ENCODE assay signal across 7 mouse cellular contexts in the genomic region with DNA sequence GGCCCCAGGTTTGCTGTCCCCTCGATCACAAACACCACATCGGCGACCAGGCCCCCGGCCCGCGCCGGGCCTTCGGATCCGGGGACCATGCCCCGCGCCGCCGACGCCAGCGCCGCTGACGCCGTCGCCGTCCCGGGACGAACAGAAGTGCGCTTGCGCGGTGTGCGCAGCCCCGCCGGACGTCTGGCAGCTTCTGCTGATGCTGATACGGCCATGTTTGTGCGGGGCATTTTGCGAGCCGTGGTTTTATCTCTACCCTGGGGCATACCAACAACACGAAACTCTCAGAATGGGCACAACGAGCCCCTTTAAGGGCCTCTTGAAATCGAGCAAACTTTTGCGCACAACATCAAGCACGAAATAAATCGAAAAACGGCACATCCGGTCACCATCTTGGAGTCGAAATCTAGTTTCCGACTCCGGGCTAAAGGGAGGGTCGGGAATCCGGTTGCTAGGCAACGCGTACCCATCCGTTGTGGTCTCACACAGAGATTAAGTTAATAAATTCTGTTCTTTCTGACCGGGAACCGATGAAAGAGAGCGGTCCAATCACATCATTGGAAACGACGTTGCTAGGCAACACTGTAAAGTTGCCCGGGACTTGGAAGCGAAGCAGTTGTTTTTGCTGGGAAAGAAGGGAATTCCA. TPM values are rescaled to one million over a fixed set of nuclear protein-coding genes. Genes with fewer than 3 reads are reported as not detected.
A peak's percentile ranks its signal among the peaks of the same experiment; 100 is the strongest.
DNase-seq lines count a peak whose midpoint lies in the region; ATAC-seq lines count a peak whose summit lies in the region.

A gene (minus strand): TSS at position 437 of the 646 bp plus-strand sequence.

- no peaks in the 10 kb centered on the region for H3K9me3 ChIP-seq in embryonic facial prominence, embryonic 11.5 days (replicated peaks; ENCODE audit: control insufficient read depth, low read length)
- H3K9me3 ChIP-seq in limb, embryonic 10.5 days (replicated peaks), result no peaks in the 10 kb centered on the region
- no peaks in the 10 kb centered on the region for H3K9me3 ChIP-seq in midbrain, embryonic 13.5 days

- H3K27me3 ChIP-seq in embryonic facial prominence, embryonic 11.5 days (ENCODE audit: control insufficient read depth, insufficient read depth, low read length), result no peaks in the 10 kb centered on the region
- no peaks in the 10 kb centered on the region for H3K27me3 ChIP-seq in limb, embryonic 10.5 days (ENCODE audit: low read depth, poor library complexity, severe bottlenecking)
- no peaks in the 10 kb centered on the region for H3K27me3 ChIP-seq in midbrain, embryonic 13.5 days

- peaks cover 4% of the 10 kb centered on the region; the same call in 1 of the 2 replicates for H3K4me1 ChIP-seq in embryonic facial prominence, embryonic 11.5 days (ENCODE audit: control insufficient read depth, insufficient read depth, low read length)
- peaks cover 43% of the 10 kb centered on the region for H3K4me1 ChIP-seq in limb, embryonic 10.5 days
- peaks cover 74% of the 10 kb centered on the region for H3K4me1 ChIP-seq in midbrain, embryonic 13.5 days (replicated peaks)

- H3K36me3 ChIP-seq in embryonic facial prominence, embryonic 11.5 days (replicated peaks; ENCODE audit: control insufficient read depth, insufficient read depth, low read depth, low read length), result peaks cover 4% of the 10 kb centered on the region
- H3K36me3 ChIP-seq in limb, embryonic 10.5 days, result peaks cover 38% of the 10 kb centered on the region
- H3K36me3 ChIP-seq in midbrain, embryonic 13.5 days, result peaks cover 23% of the 10 kb centered on the region

- peak; percentile 92 for DNase-seq in adrenal gland, postnatal 14 days
- DNase-seq in embryonic facial prominence, embryonic 11.5 days (ENCODE audit: low spot score), result peak; percentile 98
- peak; percentile 97 for DNase-seq in kidney, adult 11 months
- DNase-seq in limb, embryonic 10.5 days (ENCODE audit: low spot score), result peak; percentile 90
- peak; percentile 81 for DNase-seq in spleen, adult 12 weeks (ENCODE audit: low spot score)

- H3K4me3 ChIP-seq in embryonic facial prominence, embryonic 11.5 days (ENCODE audit: low read depth, low read length), result peak within 1 kb of the TSS; percentile 92
- peak within 1 kb of the TSS; percentile 88 for H3K4me3 ChIP-seq in limb, embryonic 10.5 days
- peak within 1 kb of the TSS; percentile 82 for H3K4me3 ChIP-seq in midbrain, embryonic 13.5 days (replicated peaks)

- H3K27ac ChIP-seq in embryonic facial prominence, embryonic 11.5 days (replicated peaks; ENCODE audit: low read depth, low read length), result peak within 1 kb of the TSS; percentile 90
- H3K27ac ChIP-seq in limb, embryonic 10.5 days, result peak within 1 kb of the TSS; percentile 98
- peak within 1 kb of the TSS; percentile 97 for H3K27ac ChIP-seq in midbrain, embryonic 13.5 days

- H3K4me2 ChIP-seq in embryonic facial prominence, embryonic 11.5 days (ENCODE audit: low read depth, low read length), result peak within 1 kb of the TSS; percentile 88
- H3K4me2 ChIP-seq in midbrain, embryonic 13.5 days (replicated peaks), result peak within 1 kb of the TSS; percentile 98

- H3K9ac ChIP-seq in embryonic facial prominence, embryonic 11.5 days (replicated peaks; ENCODE audit: low read length), result peak within 1 kb of the TSS; percentile 89
- H3K9ac ChIP-seq in midbrain, embryonic 13.5 days (replicated peaks), result peak within 1 kb of the TSS; percentile 89

- ATAC-seq in embryonic facial prominence, embryonic 11.5 days (replicated peaks; ENCODE audit: insufficient number of reproducible peaks, low FRiP score, low TSS enrichment, low read depth), result peak; percentile 60
- peak; percentile 53 for ATAC-seq in granulocyte monocyte progenitor cell, adult 5-6 weeks (replicated peaks; ENCODE audit: poor library complexity, severe bottlenecking)
- ATAC-seq in midbrain, embryonic 13.5 days, result peak; percentile 68

- WGBS in embryonic facial prominence, embryonic 11.5 days, result under 1% methylated on average over 56 of the region's 56 CpGs
- 0% methylated on average over 56 of the region's 56 CpGs for WGBS in limb, embryonic 10.5 days
- under 1% methylated on average over 56 of the region's 56 CpGs for WGBS in midbrain, embryonic 13.5 days

RNA-seq across cellular contexts. Expression of the gene that starts here (rescaled TPM):
- 75.3 and 87.2 TPM in 2 replicates for total RNA-seq in adrenal gland, postnatal 14 days (2021)
- 44.5 and 50.3 TPM in 2 replicates for polyA plus RNA-seq in embryonic facial prominence, embryonic 11.5 days (2014; fragmentation: Nextera tagmentation; extraction: Ambion mirVana)
- 26.7 and 51.2 TPM in 2 replicates for total RNA-seq in granulocyte monocyte progenitor cell, adult 5-6 weeks (2014; fragmentation: Nextera tagmentation)
- total RNA-seq in granulocyte monocyte progenitor cell, adult 5-6 weeks (2017), result 9.2 and 15.6 TPM in 2 replicates
- 140 and 145 TPM in 2 replicates for polyA plus RNA-seq in limb, embryonic 10.5 days (2016; fragmentation: Nextera tagmentation; extraction: Ambion mirVana)
- 151 and 162 TPM in 2 replicates for polyA plus RNA-seq in midbrain, embryonic 13.5 days (2015; fragmentation: Nextera tagmentation; extraction: Ambion mirVana)

Comparison
In these comparisons a context has a peak if more than half of its experiments do, and no peak if none do; other contexts are left out.
1. Peak in every context shown above with its lines: DNase-seq, ATAC-seq, H3K4me3 ChIP-seq and H3K27ac ChIP-seq.